Mouse (Mus musculus): ENCODE data around the gene Vmn1r114.
"Not testable (repeated sequence)": the region's sequence is repeated elsewhere in the genome, so short reads cannot be mapped to it uniquely, and the experiment has no call there.

Vmn1r114 gene

GRCm38 (mm10) chr7:20812086-20812485 is at the start of gene Vmn1r114:
TSS of gene Vmn1r114 (minus strand) at chr7:20812186.
- not testable (repeated sequence) for DNase-seq (ENCODE audit: low read depth)

- not testable (repeated sequence) for DNase-seq (ENCODE audit: low read depth)
Measured at GRCm38 (mm10) chr7:20844885-20845284, 32.9 kb upstream of the Vmn1r114 start, which contains the start of gene Vmn1r115. TSS of gene Vmn1r115 (minus strand) at chr7:20844985.

GRCm38 (mm10) chr7:20786985-20787384 is 25.0 kb downstream of the Vmn1r114 start, which contains the start of gene Vmn1r113:
TSS of gene Vmn1r113 (plus strand) at chr7:20787285.
- DNase-seq (ENCODE audit: low read depth), result not testable (repeated sequence)

- not testable (repeated sequence) for DNase-seq (ENCODE audit: low read depth)
Measured at GRCm38 (mm10) chr7:20770885-20771284, 41.1 kb downstream of the Vmn1r114 start, which contains the start of gene Vmn1r112. TSS of gene Vmn1r112 (plus strand) at chr7:20771185.
